17 mouse cellular contexts compared by ENCODE assay signal in the genomic region with DNA sequence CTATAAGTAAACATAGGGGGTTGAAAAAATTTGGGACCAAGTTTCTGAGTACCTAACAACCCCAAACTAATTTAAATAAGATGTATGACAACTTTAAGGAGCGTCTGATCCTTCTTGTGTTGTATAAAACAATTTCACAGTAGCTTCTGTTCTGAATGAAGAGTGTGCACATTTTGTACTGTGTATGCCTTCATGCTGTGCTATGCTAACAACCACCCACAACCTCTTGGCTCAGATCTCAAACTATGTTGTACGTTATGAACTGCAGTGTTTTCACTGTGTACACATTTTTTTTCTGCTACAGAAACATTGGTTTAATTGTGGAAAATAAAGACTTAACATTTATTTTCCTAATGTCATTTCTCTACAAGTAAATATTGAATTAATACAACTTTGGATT.
A peak's percentile ranks its signal among the peaks of the same experiment; 100 is the strongest.
DNase-seq lines count a peak whose midpoint lies in the region; ATAC-seq lines count a peak whose summit lies in the region.
"Had no signal": no experiment of that assay in that cellular context is flagged by ENCODE, and none has a peak within 500 bp of the region (broad histone marks: within the 10 kb centered on the region; RNA-seq: fewer than 3 reads in every experiment).

No protein-coding gene starts in this region.

- ATAC-seq in erythroblast, adult 5-6 weeks (replicated peaks; ENCODE audit: low FRiP score, poor library complexity, severe bottlenecking): no peak
- ATAC-seq: forebrain, embryonic 15.5 days had no signal

- intact Hi-C loops in left cerebral cortex, postnatal 25 days (cut with DNase I): no loop called here
- intact Hi-C loops in left cerebral cortex, postnatal 36 days (cut with DNase I): no loop called here

- peak; percentile 36 for DNase-seq in layer of hippocampus, adult 11-12 months (ENCODE audit: low spot score)
- no peak for DNase-seq in layer of hippocampus, postnatal 25 days (ENCODE audit: extremely low spot score in 1 of 2, low spot score in 1 of 2)
- DNase-seq in left cerebral cortex, postnatal 25 days (ENCODE audit: low spot score in 2 of 2): peak; percentile 4 to 43
- DNase-seq in left cerebral cortex, postnatal 36 days (ENCODE audit: low spot score in 2 of 2): no peak
- peak; percentile 7 for DNase-seq in layer of hippocampus, adult 8-10 months (ENCODE audit: low spot score in 2 of 2)
- peak; percentile 6 to 14 for DNase-seq in layer of hippocampus, postnatal 36 days
- no peak for DNase-seq in urinary bladder, postnatal 10 days (ENCODE audit: low spot score)
- DNase-seq: adrenal gland, adult 2 months; adrenal gland, postnatal 25 days; cerebellum, adult 8-10 months; cerebellum, postnatal 14 days; embryo, embryonic 11 days; gastrocnemius, postnatal 36 days; heart, adult 11 months; heart, postnatal 4 days had no signal

Comparison
In these comparisons a context has a peak if more than half of its experiments do, and no peak if none do; other contexts are left out.
1. DNase-seq: peak in layer of hippocampus, adult 11-12 months (single experiment), left cerebral cortex, postnatal 25 days (2 of 2), layer of hippocampus, adult 8-10 months (2 of 2) and layer of hippocampus, postnatal 36 days (2 of 2); none in layer of hippocampus, postnatal 25 days (0 of 2), left cerebral cortex, postnatal 36 days (0 of 2) and urinary bladder, postnatal 10 days (single experiment).